Mouse (Mus musculus) layer of hippocampus, adult 9-10 months (tissue): Measurements from ENCODE around the gene Vmn2r23.
"Not testable (repeated sequence)": the region's sequence is repeated elsewhere in the genome, so short reads cannot be mapped to it uniquely, and the experiment has no call there.

Source experiments
- DNase-seq: peaks from one replicate; pipeline ENCODE4 v3.0.0; 2022; ENCODE audit warnings: low spot score

Gene Vmn2r23

GRCm38 (mm10) chr6:123702370-123702769 is at the start of gene Vmn2r23:
Gene Vmn2r23, plus strand, starts transcription at chr6:123702670.
- no peak for DNase-seq

- DNase-seq = no peak
Observed at GRCm38 (mm10) chr6:123657040-123657439, 45.4 kb upstream of the Vmn2r23 start.

GRCm38 (mm10) chr6:123696639-123697038 is 5.8 kb upstream of the Vmn2r23 start:
- not testable (repeated sequence) for DNase-seq

- no peak for DNase-seq
Observed at GRCm38 (mm10) chr6:123697213-123697612, 5.3 kb upstream of the Vmn2r23 start.

- DNase-seq = no peak
Observed at GRCm38 (mm10) chr6:123770031-123770430, 67.6 kb downstream of the Vmn2r23 start.

- no peak for DNase-seq
Observed at GRCm38 (mm10) chr6:123778579-123778978, 76.1 kb downstream of the Vmn2r23 start, which contains the start of gene Vmn2r24. Gene Vmn2r24, plus strand, starts transcription at chr6:123778879.

- DNase-seq = no peak
Observed at GRCm38 (mm10) chr6:123784857-123785256, 82.4 kb downstream of the Vmn2r23 start.

- no peak for DNase-seq
Observed at GRCm38 (mm10) chr6:123793746-123794145, 91.3 kb downstream of the Vmn2r23 start.
